Mouse (Mus musculus) spleen, adult 18-20 months (tissue): Measurements from ENCODE around the gene Tnfsf13b.

ENCODE experiments used
- DNase-seq, 2 experiments: peaks; one replicate each; pipeline ENCODE4 v3.0.0; 2022; ENCODE audit warnings: mixed read lengths in 2 of 2

Tnfsf13b gene

DNA sequence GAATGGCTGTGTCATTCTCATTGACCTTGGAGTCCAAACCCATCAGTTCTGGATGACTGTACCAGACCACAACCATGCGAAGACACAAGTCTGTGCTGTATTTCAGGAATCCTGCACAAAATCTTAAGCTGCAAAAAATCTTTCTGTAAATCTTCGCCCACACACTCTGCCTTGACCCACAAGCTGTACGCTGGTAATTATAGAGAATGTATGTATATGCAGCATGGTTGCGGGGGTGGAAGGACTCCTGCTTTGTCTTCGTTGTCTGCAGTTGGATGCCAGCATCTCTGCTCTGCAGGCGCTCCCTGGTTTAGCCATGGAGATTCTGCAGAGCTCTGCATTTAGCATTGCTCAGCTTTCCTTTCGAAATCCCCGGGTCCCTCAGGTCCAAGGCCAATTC, 42.9 kb downstream of the Tnfsf13b start:
- no peak for DNase-seq

DNA sequence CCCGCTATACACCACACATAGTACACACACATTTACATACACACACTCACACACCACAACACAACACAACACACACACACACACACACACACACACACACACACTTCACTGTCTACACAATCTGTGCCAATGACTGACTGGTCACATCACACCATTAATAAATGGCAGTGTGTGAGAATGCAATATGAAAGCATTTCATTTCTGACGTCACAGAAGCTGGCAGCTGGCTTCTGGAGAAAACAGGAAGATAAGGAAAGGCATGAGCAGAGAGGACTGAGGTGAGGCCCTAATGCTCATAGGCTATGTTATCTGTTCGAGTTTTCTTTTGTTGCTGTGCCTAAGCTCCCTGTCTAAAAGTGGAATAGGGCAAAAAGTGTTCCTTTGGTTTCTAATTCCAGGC, 45.3 kb downstream of the Tnfsf13b start:
- no peak for DNase-seq

DNA sequence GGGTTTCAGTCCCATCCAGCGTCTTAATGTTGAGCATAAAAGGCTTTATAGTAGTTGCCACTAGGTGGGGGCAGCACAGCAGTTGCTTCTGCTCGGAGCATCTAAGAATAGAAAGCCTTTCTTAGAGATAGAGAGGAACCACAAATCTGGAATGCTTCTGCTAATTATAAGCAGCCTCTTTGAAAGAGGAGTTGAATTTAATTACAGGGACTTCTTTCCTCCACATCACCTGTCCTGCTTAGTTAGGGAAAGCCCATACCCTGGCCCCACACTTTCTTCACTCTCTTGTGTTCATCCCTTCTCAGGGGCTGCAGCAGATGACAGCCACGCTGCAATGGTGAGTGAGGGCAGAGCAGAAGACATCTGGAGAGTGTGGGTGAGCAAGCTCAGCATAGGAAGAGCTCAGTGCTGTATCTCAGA, 47.3 kb downstream of the Tnfsf13b start:
- DNase-seq = no peak

DNA sequence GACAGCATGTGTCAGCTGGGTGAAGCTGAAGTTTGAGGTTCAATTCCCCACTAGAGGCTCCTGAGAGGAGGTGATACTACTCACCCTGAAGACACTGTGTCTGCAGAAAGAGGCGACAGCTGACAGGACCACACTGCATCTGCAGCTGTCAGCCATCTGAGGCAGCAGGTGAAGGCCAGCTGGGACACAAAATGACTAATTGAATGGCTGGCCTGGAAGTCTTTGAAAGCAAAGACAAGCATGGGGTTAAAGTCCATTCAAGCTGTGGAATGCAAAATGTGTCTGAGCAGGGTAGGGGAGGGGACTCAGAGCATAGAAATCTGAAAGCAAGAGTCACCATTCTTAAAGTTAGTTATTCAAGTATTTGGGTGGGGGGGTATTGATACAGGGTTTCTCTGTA, 54.7 kb downstream of the Tnfsf13b start:
- no peak for DNase-seq

DNA sequence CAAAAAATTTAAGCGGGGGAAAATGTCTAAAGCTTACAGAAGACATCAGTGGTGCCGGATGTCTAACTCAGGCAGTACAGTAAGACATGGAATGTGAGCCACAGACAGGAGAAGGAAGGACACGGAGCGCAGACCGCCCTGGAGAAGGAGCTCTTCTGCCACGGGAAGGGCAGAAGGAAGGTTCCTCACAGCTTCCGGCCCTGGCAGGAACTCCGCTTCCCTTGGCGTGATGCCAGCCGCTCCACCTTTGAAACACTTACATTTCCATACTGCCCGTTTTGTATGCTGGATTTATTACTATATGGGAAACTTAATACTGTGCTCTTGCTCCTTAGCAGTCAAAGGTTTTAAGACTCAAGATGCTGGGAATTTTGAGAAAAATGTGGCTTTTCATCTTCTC, 60.6 kb downstream of the Tnfsf13b start:
- DNase-seq = no peak

DNA sequence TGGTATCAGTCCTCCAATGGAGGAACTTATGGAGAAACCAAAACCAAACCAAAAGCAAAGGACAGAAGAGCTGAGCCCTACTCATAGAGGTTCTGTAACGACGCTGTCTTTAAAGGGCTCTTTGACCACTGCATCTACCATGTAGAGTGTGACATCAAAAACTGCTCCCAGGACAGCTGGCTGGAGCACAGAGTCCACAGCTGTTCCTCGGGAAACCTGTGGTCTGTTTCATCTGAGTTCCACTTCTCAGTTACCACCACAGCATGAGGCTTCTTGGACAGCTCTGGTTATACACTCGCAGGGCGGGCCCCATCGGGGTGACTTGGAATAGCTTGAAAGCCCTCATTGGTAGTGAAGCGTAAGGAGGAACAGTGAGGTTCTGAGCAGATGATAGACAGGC, 61.5 kb downstream of the Tnfsf13b start:
- DNase-seq = no peak

DNA sequence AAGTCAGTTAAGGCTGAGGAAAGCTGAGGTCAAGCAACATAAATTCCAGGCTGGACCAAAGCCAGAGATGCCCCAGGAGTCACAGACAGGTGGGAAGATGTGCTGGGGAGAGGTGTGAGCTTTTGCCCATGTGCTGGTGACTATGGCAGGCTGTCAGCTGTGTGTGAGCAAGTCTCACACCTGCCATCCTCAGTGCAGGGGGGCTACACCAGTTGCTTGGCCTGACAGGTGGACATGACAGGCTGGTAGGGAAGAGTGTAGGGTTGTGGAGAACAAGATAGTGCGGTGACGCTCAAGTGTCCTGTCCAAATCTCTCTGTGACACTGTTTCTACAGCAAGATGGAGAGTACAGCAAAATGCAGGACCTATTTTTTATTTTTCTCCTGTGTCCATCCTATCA, 66.1 kb downstream of the Tnfsf13b start:
- DNase-seq = no peak
